Mouse (Mus musculus) ovary, adult 18-20 months (tissue): ENCODE measurements around the gene Tk1.
A peak's percentile ranks its signal among the peaks of the same experiment; 100 is the strongest.

Source experiments
- DNase-seq: peaks from one replicate; pipeline ENCODE4 v3.0.0; 2022; ENCODE audit warnings: low spot score, mixed read lengths

Gene Tk1

DNA sequence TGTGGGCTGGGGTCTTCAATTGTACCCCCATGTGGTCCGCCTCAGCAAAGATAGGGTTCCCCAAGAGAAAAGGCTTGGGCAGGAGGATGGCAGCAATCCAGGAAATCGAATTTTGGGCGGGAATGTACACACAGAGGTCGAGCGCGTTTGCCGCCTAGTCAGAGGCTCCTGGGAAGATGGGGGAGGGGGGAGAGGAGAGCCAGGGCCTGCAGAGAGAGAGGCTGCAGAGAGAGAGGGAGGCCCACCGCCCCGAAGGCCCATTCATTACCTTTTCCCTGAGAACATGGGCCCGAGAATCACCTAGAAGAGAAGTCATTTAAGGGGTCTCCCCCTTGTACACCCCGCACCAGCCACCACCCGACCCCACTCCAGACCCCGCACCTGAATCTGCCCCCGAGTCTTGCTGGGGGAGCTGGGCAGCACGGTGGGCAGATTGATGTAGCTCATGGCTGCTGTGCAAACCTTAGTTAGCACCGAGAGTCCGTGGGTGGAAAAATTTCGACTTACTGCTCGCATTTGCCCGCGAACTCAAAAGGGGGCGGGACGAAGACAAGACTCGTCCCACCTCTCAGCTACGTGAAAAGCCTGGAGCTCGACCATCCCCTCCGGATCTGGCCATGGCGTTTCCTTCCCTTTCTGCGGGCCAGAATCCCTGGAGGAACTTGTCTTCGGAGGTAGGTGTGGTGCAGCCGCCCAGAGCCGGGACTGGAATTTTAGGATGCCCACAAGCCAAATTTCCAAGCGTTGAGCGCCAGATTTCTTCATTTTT is at the start of gene Tk1, which contains the start of gene Afmid:
Gene Tk1 (minus strand): TSS at position 760 of the 769 bp plus-strand sequence.
Gene Afmid (plus strand): TSS at position 592 of the 769 bp plus-strand sequence.
- DNase-seq, result peak; percentile 63

DNA sequence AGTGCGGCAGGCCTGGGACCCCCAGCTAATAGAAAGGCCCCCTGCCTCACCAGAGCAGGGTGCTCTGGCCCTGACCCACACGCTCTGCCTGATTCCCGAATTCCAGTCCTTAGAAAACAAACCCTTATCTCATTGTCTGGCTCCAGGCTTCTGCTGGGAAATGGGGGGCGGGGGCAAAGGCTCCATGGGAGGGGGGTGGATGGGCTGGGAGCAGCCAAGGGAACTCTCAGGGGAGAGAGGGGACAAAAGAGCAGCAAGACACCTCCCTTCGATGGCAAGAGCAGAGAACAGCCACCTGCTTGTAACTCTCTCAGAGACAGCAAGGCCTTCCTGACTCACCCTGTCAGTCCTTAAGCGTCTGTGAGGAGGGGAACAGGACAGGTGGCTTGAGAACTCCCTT is 49.8 kb upstream of the Tk1 start:
- DNase-seq, result no peak

DNA sequence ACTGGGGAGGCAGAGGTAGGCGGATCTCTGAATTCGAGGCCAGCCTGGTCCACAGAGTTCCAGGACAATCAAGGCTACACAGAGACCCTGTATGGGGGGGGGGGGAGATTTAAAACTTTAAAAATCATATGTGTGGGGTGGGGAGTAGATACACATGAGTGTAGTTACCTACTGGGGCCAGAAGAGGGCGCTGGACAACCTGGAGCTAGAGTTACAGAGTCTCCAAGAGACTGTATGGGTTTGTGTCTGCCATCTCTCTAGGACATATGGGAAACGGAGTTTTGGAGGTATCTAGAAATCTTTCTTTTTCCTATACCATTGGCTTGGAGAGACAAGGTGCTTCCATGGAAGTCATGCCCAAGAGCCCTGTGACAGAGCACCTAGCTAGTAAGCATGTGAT is 48.5 kb upstream of the Tk1 start:
- DNase-seq, result no peak

DNA sequence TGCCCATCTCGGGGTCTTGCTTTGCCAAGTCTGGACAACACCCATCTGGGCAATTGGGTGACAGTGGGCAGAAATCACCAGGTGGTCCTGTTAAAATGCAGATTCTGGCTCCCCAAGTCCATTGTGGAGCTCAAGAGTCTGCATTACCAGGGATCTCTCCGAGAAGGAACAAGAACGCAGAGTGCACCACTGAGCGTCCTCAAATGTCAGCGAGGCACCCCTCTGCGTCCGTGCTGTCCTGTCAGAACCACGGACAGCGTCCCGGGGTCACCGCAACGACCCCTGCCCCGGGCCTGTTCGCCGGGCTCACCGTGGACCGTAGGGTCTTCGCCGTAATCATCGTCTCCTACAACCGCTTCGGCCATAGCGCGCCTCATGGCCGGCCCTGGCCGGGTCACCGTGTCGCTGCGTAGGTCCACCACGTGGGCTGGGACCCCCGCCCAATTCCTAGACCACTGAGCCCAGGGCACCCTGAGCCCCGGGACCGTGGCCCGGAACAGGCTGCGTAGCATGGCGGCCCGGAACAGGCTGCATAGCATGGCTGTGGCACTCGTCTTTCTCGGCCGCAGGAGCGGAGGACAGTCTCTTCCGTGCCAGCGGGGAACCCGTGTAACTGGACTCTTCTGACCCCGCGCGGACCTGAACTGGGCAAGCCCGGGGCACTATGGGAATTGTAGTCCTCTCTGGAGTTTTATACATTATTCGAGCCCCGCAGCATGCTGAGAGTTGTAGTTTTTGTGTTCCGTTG is 47.1 kb upstream of the Tk1 start, which contains the start of gene Tha1:
Gene Tha1 (minus strand): TSS at position 621 of the 748 bp plus-strand sequence.
- peak; percentile 74 for DNase-seq

DNA sequence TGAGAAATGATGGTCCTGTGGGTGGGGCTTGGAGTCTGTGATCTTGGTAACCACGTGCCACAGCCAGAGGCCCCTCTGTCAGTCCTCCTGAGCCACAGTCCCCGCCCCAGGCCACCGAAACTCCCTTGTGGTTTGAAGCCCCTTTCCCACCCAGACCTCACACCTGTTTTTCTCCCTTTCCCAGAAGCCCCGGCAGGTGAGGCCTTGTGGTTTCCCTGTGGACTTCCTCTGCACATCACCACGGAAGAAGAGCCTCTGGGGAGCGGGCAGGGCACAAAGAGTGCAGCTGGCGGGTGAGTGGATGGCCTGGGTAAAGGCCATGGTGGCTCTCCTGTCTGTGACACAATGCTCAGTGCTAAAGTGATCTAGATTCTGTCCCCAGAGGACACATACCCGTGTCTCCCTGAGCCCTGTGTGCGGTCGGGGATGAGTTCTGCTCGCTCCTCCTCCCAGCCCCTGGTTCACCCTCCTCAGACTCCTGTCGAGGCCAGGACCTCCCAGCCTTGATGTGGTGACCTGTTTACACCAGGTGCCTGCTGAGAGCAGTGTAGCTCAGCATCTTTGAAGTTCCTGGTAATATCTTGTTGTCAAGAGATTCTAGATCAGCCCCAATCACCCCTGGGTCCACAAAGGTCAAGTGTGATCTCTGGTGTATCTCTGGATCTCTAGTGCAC is 46.2 kb upstream of the Tk1 start:
- no peak for DNase-seq

DNA sequence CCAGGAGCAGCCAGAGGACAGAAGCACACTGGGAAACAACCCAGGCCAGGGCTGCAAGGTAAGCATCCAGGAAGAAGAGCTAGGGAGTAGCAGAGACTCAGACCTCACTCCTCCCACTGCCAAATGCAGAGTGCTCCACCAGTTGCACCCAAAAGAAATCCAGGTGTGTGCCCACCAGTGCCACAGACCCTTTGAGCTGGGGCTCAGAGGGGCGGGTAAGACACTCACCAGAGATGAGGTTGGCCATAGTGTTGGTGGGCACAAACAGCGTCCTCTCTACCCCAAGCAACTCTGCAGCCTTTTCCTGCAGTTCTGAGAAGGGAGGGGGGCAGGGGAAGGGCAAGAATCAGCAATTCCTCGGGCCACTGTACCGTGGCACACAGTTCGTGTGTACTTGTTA is 45.5 kb upstream of the Tk1 start:
- DNase-seq, result no peak

DNA sequence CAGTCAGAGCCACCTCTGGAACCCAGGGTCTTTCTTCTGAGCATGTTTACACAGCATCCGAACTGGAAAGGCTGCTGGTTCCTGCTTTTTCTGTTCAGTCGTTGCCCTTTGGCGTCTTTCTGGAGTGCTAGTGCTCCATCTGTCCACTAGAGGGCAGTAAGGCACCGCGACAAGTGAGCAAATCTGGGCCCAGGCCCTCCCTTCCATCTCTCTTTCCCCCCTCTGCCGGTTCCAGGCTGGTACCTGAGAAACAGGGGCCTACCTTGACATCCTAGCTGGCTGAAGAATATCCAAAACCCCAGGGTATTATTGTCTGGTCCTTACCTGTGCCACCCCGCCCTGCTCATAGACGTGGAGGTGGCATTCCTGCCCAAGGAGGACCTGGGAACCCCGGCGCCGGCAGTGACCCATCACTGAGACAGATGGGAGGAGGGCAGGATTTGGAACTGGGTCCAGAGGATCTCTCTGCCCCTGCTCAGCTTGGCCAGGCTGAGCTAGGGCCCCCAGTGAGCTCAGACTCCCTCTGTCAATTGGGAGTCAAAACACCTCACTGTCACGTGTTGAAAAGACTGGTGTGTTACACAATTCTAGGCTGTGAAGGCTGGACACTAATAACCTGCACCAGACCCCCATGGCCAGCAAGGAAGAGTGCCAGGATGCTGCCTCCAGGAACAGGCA is 44.9 kb upstream of the Tk1 start:
- DNase-seq, result no peak

DNA sequence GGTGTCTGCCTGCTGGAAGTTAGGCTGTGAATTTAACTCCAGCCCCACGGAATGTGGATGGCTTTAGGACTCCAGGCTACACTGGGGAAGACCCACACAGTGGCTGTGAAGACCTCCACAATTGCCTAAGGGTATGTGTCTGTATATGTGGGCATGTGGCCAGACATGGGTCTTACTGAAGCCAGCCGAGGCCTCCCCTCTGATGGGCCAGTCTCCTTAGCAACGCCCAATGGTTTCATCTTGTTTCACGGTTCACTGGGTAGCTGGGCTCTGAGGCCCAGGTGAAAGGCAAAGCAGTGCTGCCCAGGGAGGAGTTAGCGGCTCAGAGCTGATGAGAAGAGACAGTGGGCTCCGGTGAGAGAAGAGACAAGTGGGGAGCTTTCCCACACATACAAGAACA is 40.1 kb upstream of the Tk1 start:
- DNase-seq, result no peak

DNA sequence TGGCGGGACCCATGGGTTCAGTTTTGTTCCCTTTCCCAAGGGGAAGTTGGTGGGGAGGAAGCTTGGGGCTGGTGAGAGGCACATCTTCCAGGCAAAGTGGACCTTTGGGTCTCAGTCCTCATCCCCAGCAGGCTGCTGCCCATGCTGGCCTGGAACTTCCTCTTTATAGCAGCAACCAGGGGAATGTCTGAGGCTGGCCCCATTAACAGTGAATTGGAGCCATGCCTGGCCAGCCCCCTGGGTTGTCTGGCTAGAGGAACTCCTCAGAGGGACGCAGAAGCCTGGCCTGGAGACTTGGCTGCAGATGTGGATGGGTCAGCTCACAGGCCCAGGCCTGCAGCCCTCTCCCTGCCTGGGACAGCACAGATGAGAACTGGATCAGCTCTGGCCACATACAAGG is 38.9 kb upstream of the Tk1 start:
- DNase-seq, result no peak

DNA sequence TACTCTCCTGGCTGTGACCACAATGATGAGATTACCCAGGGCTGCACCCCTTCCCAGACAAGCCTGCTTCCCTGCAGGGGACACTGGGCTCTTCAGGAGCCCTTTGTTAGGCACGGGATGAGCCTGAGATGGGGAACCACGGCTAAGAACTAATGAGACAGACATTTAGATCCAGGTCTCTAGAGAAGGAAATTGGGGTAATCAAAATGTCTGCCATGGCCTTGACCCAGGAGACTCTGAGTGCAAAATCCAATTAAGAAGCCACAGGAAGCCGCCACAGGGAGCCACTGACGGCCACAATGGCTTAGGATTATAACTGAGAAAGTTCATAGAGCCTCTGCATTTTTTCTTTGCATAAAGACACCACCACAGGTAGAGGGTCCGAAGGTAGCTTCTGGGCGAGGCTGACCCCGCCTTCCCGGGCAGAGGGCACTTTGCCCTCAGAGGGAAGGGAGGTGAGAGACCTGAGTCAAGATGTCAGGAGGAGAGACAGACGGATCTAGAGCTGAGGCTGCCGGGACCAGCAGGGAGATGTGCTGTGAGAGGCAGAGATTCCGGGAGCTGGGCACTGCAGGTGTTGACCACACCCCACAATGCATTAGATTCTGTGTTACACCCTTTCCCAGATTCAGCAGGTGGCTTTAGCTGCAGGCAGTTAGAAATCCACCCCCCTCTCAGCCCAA is 37.4 kb upstream of the Tk1 start:
- no peak for DNase-seq

DNA sequence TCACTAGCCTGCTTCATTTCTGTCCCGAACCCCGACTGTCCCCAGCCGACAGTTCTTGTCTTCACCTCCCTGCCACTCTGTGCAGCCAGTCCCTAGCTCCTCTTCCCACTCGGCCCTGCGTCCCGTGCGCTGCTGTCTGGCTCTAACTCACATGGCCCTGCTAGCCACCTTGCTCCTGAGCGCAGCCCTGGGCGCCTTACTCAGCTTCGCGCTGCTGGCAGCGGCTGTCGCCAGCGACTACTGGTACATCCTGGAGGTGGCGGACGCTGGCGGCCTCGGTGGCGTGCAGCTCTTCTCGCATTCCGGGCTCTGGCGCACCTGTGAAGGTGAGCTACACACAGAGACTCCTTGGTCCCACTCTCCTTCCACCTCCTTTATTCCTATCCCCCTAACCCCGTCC is 34.7 kb upstream of the Tk1 start, which contains the start of gene Tmem235:
Gene Tmem235 (plus strand): TSS at position 152 of the 400 bp plus-strand sequence.
- DNase-seq, result no peak

DNA sequence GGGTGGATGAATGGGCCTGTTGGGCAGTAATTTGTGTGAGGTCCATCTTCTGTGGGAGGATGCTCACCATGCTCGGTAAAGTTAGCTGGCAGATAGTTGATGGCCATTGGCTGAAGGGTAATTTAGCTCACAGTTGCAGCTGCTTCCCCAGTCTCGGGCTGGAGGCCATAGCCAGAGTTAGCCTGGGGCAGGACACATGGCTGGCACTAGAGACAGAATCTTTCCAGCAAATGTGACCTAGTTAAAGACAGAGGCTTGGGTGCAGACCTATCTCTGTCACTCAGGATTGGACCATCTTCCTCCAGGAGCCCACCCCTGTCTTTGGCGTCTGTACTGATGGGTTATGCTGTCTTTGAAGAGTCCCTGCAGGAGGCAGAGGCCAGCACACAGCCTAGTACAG is 32.5 kb upstream of the Tk1 start:
- no peak for DNase-seq

DNA sequence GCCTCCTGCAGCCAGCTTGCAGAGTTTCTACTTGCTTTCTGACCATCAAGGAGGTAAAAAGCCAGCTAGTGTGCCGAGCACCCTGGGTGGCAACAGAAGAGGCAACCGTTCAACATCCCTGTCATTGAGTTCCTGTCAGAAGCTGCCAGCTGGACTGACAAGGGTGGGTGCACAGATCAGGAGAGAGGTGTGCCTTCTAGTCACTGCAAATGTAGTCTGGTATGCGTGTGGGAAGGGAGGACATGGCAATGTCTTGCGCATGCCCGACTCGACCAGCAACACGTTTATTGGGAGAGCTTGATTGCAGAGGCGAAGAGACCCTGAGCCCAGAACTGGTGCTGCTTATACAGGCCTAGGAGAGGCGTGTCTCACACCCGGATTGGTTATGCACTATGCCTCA is 31.6 kb upstream of the Tk1 start:
- DNase-seq, result no peak

DNA sequence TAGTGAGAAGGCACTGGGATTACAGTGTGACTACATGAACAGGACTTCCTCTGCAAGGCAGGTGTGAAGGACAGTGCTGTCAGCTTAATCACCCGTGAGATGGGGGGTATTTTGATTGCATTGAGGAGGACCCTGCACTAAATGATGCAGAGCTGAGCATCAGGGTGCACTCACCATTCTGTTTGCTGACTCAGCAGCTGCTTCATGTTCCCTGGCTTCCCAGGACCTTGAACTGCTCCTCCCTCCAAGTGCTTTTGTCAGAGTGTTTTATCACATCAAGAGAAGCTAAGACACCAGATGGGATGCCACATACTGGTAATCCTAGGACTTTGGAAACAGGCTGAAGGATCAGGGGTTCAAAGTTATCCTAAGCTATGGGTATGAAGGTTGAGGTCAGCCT is 30.1 kb upstream of the Tk1 start:
- DNase-seq, result no peak

DNA sequence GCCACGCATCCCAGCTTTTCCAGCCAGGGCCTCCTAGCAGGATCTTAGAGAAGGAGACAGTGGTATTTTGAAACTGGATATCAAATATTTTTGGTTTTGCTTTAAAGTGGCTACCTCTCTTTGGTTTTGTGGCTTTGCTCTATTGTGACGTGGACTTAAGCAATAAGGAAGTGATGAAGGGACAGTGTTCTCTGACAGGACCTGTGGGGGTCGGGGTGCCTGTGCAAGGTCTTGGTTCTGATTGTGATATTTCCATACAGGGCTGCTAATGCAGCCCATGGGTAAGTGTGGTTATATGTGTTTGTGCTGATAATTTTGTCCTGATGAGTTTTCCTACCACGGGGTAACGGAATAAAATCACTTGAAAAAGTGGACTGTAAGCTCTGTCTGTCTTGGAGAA is 29.5 kb upstream of the Tk1 start:
- no peak for DNase-seq

DNA sequence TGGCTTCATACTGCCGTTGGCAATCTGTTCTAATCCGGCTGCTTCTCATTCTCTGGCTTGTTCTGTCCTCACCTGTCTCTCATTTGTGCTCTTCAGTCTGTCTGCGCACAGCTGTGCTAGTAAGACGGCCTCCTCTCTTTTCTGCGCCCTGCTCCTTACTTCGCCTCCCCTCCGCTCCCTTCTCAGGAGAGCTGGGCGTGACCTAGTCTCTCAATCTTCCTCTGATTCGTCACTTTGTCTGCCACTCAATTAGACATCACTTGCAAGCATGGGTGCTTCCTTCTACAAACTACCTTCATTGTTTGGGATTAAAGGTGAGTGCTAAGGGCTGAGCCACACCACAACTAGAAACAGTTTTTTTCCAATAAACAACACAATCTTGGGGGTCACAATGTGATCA is 28.3 kb upstream of the Tk1 start:
- no peak for DNase-seq

DNA sequence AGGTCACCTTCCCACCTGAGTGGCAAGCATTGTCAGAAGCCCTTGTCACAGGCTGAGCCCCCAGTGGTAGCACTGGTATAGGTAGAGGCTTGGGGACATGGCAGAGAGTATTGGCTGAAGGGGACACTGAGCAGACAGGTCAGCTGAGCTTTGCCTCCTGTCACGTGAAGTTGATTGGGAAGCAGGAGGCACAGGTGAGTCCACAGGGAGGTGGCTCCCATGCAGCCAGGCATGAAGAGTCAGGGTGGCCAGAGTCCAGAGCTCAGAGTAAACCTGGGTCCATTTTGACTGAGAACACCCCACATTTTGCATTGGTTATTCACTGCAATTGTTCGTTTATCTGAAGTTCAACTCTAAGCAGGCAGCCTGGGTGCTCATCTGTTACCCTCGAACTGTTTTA is 27.0 kb upstream of the Tk1 start:
- DNase-seq, result no peak

DNA sequence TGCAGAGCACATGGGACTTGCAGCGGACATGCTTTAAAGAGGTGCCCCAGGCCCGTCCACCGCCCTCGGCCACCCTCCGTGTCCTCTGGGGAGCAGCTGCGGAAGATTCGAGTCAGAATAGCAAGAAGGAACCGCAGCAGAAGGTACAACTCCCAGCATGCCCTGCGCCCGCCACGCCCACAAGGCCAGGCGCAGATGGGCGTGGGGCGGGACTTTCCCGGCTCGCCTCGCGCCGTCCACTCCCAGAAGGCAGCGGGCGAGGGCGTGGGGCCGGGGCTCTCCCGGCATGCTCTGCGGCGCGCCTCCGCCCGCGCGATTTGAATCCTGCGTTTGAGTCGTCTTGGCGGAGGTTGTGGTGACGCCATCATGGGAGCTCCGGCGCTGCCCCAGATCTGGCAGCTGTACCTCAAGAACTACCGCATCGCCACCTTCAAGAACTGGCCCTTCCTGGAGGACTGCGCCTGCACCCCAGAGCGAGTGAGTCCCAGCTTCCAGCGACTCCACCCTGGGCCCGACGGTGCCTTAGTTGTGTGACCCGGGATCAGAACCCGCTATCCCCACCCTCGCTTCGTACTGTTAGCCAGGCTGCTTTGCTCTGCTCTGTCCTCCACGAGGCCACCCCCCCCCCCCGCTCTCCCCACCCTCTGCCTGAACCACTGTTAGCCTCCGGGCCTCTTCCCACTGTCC is 23.2 kb upstream of the Tk1 start, which contains the start of gene Birc5:
Gene Birc5 (plus strand): TSS at position 267 of the 687 bp plus-strand sequence.
- DNase-seq, result peak; percentile 92

DNA sequence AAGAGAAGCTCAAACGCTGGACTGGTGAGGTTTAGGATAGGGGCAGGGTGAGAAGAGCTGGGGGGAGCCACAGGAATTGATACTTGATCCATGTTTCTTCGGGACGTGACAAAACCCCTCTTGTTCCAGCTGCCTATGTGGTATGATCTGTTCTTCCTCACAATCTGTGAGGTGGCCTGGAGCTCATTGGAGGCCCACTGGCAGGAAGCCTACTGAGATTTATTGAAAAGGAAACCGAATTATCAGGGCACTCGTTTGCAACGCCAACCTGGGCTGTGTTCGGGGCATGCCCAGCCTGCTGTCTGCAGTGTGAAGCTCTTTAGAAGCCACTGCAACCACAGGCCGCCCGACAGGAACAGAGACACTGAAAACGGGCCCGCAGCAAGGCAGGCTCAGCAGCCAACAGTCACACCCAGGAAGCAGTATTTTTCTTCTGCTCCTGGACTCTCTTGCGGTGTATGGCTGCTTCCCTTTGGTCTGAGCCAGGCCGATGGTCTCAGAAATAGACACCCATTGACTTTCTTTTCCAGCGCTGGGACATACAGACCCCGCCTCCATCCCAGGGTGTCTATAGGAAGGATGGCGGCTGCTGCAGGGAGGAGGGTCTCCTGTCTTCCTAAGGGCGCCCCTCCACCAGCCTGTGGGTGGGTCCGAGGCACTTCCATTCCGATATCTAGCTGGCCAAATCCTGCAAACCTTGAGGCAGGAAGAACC is 22.5 kb upstream of the Tk1 start:
- no peak for DNase-seq

DNA sequence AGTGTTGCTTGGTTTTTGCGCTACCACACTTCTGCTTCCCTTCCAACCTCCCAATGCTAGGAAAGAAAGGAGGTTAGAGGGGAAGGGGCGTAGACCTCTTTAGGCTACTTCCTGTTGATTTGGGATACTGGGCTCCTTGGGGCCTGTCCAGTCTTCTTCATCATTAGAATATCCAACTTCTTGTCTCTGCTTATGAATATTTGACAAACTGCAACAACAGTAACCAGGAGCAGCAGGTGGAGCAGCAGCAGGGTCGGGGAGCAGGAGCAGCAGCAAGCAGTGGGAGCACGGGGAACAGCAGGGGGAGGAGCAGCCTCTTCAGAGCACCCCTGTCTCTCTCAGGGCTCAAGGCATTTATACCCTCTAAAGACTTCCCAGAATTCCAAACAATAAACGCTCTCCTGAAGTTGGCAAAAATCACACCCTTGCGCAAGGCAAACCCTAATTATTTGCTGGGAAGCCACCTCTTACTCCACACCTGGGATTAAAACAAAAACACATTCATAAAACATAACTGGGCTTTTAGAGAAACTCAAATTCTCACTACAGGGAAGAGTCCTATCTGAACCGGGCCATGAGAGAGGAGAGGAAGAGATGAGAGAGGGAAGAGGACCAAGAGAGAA is 21.8 kb upstream of the Tk1 start:
- DNase-seq, result no peak
